Mouse (Mus musculus) activated CD4-positive, CD25-positive, alpha-beta regulatory T cell, adult 4 months (primary cell): ENCODE results near the gene Agap3. TPM values are rescaled to one million over a fixed set of nuclear protein-coding genes. Genes with fewer than 3 reads are reported as not detected.

Experiments used
- ATAC-seq: one replicate; pipeline ENCODE4 v1.8.0; 2017
- polyA plus RNA-seq, 2 experiments: library from polyadenylated mRNA; unstranded; fragments of 100-300 nt; shearing (Covaris generic); gene quantifications; one replicate each; pipeline ENCODE4 v1.2.1; 2017

Gene Agap3
- 1 to 10 TPM; 3.9 to 6.0 TPM for polyA plus RNA-seq

DNA sequence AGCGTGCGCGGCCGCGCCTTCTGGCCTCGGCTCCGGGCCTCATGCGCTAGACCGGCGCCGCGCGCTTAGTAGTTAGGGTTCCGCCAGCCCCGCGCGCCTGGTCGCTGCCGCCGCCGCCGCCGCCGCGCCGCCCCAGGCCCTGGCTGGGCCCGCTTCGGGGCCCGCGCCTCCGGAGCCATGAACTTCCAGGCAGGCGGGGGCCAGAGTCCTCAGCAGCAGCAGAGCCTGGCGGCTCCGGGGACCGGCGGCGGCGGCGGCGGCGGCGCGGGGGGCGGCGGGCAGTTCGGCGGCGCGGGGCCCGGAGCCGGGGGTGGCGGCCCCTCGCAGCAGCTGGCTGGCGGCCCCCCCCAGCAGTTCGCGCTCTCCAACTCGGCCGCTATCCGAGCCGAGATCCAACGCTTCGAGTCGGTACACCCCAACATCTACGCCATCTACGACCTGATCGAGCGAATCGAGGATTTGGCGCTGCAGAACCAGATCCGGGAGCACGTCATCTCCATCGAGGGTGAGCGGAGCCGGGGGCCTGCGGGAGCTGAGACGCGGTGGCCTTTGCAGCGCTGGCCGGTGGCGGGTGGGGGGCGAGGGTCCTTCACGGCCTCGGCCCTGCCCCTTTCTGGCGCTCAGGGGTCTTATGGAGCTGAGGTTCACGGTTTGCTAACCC, at the start of gene Agap3:
Gene Agap3, plus strand, starts transcription at position 148 of the 661 bp plus-strand sequence.
- no peak for ATAC-seq

DNA sequence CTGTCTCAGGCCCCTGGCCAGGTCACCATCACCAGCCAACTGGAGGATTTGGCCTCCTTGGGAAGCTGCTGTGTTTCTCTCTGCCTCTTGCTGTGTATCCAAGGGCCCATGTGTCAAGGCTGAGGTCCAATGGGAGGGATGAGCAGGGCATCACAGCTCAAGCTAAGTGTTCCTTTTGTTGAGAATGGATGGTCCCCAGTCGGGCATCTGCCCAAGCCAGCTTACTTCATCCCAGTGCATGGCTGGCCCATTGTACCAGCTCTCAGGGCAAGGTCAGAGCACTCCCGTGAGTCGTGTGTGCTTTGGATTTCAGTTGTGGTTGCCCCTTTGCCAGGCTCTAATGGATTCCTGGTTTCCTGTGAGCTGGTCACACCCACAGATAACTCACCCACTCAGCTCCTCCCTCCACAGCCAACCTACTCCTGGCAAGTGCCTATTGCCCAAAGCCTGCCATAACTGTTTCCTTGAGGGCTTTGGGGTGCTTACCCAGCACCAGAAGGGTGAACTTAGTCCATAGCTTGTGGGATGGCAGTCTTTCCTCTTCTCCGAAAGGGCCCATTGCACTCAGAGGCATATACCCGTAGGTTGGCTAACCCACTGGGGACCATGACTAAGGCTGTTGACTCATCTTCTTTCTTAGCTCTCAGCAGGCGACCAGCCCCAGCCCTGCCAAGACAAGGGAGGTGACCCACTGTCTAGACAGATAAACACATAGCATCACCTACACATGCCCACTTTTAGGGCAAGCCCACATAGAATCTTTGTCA, 47.2 kb upstream of the Agap3 start:
- ATAC-seq: no peak

DNA sequence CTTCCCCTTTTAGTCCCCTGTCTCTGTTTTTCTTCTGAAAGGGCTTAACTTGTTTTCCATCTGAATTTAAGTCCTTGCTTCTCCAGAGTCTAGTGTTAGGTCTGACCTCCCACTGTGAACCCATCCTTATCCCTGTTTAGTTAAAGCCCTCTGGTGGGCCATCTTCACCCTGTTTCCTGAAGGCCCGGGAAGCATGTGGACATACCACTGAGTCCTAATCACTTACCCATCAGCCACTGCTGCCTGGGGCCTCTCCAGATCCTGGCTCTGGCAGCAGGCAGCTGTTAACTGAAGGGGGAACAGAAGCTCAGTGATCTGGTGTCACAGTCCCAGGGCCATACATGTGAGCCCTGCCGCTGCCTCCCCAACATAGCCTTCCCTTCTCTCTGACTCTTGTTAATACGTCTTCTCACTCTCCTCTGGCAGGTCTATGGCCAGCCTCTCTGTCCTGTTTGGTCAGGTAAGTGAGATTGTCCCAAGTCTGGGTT, 46.5 kb upstream of the Agap3 start:
- no peak for ATAC-seq

DNA sequence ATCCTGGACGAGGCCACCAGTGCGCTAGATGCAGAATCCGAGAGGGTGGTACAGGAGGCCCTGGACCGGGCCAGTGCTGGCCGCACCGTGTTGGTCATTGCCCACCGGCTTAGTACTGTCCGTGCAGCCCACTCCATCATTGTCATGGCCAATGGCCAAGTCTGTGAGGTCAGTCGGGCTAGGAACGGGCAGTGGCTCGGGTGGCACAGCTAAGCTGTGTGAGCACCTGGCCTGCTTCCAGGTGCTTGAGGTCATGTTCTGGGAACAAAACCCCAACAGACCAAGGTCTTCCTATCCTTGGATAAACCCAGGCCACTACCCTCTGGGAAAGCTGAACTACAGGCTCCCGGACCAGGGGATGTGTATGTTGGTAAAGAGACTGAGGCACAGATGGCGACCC, 43.3 kb upstream of the Agap3 start:
- no peak for ATAC-seq

DNA sequence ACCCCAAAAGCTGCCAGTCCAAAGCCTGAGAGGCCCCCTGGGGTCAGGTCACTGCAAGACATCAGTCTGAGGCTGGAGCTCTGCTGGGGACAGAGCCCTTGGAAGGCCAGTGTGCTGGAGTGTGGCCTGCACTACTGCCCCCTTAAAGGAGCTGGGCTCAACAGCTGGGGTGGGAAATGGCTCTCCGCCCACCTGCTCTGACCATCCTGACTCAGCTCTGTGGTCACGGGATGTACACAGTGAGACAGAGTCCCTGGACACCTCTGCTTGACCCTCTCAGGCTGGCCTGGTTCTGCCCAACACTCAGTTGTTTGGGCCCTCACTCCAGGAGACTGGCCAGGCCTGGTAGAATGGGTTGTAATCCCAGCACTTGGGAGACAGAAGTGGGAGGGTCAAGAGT, 42.5 kb upstream of the Agap3 start:
- ATAC-seq: no peak

DNA sequence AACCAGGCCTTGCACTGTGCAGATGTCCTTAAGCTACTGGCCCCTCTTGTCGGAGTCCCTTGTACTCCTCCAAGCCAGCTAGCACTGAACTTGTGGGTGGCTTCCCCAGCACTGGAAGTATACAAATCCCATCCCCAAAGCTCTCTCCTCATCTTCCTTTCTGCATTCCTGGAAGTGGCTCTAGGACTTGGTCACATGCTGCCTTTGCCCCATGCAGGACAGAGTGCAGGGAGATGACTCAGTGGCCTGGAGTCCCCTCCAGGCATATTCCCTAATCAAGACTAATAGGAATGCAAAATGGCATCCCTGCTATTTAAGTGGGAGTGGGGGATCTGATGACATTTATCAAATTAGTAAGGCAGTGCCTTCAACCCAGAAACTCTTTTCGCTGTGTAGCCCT, 39.9 kb upstream of the Agap3 start:
- no peak for ATAC-seq

DNA sequence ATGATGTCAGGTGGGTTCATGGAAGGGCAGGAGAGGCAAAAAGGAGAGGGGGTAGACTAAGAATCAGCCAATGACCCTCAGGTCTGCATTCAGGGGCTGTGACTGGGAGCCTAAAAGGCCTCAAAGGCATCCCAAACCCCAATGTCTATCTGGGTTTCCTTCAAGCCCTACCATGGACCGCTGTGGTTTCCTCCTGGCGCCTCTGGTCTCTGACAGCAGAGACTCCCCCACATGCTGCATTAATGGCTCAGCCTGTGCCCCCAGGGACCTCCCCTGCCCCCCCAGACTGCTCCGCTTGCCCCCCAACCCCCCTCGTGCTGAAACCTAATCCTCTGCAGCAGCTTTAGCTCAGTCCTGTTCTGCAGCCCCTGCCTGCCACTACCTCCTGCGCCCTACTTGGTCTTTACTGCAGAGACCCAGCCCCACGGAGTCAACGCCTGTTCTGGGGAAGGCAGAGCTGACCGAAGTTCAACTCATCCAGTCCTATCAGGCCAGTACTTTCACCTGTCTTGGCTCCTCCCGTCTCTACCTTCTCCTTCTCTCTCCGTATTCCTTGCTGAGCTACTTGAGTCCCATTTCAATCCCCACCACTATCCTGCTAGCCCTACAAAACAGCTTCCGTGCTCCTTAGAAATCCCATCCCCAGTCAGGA, 38.8 kb upstream of the Agap3 start, which contains the start of gene Asic3:
Gene Asic3, plus strand, starts transcription at position 351 of the 652 bp plus-strand sequence.
- ATAC-seq: no peak

DNA sequence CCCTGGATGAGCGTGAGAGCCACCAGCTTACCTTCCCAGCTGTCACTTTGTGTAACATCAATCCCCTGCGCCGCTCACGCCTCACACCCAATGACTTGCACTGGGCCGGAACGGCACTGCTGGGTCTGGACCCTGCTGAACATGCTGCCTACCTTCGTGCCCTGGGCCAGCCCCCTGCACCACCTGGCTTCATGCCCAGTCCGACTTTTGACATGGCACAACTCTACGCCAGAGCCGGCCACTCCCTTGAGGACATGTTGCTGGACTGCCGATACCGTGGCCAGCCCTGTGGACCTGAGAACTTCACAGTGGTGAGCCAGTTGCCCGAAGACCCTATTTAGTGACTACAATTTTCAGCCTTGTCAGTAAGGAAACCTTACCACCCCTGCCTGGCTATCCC, 38.0 kb upstream of the Agap3 start:
- no peak for ATAC-seq

DNA sequence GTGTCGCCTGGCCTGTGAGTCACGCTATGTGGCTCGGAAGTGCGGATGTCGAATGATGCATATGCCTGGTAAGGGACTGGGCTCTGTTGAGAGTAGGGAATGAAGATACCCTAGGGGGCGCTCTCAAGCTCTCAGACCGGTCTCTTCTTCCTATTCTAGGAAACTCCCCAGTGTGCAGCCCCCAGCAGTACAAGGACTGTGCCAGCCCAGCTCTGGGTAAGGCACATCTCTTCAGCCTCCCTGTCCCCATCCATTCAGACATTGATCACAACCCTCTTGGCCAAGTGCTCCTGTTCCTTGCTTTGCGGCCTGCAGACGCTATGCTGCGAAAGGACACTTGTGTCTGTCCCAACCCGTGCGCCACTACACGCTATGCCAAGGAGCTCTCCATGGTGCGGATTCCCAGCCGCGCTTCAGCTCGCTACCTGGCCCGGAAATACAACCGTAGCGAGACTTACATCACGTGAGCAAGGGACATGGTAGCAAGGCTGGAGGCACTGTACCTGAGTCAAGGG, 35.7 kb upstream of the Agap3 start:
- ATAC-seq: peak; percentile 91

DNA sequence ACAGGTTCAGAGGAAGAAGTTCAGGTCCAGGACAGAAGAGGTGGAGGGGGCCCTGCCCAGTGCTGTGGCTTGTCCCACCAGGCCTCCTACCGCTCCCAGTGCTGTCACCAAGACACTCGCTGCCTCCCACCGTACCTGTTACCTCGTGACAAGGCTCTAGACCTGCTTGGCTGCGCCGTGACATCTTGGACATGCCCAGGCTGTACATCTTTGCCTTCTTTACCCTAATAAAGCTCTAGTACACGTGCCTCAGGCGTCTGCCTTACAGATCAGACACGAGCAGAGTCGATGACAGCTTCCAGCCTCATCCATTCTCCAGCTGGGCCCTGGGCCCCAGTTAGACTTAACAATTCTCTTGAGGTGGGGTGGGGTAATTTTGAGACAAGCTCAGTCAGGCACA, 34.4 kb upstream of the Agap3 start:
- ATAC-seq: no peak

DNA sequence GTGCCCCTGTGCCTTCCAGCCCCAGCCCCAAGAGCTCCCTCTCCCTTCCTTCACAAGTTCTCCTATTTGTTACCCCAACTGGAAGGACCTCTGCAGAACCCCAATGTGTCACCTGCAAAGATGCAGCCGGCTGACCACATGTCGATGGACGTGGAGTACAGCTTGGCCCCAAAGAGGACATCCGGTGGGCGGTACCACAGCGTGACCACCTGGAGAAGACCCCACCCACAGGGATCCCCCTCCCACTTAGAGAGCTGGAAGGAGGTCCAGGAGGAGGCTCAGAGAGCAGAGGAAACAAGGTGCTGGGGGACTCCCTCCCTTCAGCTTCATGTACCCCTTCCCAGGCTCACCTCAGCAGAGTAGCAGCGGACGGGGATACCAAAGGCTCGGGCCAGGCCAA, 31.6 kb upstream of the Agap3 start:
- ATAC-seq: no peak

DNA sequence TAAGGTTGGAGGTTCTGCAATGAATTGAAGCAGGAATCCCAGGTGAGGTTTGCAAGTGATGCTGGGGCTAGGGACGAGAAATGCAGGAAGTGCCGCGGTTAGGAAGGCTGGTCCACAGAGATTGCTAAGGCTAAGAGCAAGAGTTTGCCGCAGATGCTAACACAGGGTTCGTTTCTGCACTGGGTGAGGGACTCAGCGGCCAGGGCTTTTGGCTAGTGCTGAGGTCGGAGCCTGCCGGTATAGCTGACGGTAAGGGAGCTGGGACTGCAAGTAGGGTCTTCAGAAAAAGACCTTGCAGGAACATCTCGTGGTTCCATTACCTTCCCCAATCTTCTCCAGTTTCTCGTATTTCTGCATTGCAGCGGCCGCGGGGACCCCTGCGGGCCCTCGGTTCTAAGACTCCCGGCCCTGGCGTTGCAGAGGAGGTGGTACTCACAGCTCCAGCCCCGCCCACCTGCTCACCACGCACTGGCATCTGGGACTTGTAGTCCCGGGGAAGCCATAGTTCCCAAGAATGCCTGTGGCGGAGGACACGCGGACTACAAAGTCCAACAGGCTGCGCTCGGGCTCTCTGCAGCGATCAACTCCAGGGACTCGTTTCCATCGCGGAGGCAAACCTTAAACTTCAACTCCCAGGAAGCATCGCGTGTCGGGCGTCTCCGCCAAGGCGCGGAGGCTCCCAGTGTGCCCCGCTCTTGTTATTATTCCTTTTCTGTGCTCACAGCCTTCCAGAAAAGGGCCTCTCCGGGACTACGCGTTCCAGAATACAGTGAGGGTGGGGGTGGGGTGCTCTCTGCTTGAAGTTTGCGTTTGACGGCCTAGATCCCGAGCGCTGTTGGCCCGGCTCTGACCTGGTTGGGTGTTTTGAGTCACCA, 28.6 kb upstream of the Agap3 start, which contains the start of the genes Cdk5 and Slc4a2:
Gene Cdk5, minus strand, starts transcription at position 402 of the 875 bp plus-strand sequence.
Gene Slc4a2, plus strand, starts transcription at position 709 of the 875 bp plus-strand sequence.
- peak; percentile 93 for ATAC-seq

DNA sequence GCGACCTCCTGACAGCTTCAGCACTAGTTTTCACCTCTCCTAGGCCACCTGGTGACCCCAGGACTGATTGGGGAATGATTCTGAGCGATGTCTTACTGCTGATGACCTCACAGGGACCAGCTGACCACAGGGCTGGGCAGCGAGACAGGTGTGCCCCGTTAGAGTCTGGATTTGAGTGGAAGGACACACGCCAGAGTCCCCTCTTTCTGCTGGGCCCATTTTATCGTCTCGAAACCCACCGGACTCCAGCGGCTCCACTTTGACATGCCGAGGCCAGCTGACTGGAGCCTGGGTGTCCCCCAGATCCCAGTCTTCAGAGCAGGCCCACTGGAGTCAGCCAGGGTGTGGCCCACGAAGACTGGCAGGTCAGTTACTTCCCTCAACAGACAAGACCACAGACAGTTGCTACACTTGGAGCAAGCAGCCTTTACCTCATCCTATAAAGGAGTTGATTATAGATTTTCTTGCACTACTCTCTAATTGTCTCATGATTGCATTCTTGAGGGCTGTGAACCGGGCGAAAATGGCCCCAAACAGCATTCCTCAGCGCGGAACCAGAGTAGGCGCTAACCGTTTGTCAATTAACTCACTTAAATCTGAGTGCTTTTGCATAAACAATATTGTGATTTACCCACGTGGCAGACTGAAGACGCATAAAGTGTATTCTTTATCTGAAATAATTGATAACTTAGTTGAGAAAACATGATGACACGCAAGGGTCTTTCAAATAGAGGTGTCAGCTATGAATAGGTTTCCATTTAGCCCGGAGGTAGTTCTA, 27.8 kb upstream of the Agap3 start:
- no peak for ATAC-seq

DNA sequence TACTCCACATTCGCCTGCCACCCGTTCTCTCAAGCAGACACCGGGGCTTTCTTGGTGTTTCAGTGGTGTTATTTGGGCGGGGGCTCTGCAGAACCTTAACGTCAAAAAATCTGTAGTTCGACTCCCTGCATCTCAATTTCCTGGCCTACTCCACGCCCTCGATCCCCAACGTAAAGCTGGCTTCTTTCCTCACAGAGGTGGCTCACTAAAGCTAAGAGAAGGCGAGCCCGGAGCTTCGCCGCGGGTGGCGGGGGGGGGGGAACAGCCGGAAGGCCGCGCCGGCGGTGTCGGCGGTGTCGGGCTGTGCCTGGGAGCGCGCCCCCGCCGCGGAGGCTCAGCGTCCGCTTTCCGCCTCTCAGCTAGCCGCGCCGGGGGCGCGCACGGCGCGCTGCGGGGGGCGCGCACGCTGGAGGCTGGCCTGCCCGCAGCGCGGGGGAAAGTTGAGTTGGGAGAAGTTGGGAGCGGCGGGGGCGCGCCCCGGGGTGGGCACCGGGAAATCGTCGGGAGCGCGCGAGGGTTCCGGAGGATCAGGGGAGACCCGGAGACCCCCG, 27.0 kb upstream of the Agap3 start:
- ATAC-seq: peak; percentile 41

DNA sequence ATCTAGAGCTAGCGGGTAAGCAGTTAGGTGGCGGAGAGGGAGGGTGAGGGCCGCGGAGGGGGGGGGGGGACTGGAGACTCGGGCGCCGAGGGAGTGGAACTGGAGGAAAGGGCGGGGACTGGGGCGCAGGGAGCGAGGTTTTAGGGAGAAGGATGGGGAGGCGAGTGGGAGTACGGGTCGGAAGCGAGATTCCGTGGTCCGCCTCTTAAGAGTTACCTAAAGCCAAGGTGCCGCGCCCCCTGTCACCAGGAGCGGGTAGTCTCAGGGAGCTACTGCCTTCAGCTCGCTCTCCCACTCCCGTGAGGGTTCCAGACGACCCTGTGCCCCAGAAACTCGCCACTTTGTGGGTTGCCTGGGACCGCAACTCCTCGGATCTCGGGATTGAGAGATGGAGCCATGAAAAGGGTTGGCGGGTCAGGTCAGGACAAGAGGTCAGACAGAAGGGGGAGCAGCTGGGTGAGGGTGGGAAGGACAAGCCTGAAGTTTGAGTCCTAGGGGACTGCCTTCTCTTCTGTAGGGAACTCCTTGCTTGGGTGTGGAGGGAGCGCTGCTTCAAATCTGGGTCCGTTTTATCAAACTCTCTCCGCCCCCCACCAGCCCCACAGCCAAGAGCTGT, 26.4 kb upstream of the Agap3 start:
- no peak for ATAC-seq

DNA sequence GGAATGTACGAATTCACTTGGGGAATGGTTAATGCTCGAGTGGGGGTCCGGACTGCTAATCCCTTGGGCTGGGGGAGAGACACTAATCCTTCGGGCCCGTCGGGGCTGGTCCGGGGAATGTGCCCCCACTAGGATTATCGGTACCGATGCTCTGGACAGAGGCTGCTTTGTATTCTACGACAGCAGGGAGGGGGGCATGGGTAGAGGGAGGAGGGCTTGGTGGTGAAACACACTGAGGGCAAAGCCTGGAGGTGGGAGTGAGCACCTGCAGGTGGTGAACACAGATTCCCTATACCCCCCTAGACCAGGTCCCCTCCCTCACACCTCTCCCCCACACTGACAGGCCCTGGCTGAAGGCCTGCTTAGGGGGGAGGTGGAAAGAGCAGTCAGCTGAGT, 25.9 kb upstream of the Agap3 start:
- ATAC-seq: no peak

DNA sequence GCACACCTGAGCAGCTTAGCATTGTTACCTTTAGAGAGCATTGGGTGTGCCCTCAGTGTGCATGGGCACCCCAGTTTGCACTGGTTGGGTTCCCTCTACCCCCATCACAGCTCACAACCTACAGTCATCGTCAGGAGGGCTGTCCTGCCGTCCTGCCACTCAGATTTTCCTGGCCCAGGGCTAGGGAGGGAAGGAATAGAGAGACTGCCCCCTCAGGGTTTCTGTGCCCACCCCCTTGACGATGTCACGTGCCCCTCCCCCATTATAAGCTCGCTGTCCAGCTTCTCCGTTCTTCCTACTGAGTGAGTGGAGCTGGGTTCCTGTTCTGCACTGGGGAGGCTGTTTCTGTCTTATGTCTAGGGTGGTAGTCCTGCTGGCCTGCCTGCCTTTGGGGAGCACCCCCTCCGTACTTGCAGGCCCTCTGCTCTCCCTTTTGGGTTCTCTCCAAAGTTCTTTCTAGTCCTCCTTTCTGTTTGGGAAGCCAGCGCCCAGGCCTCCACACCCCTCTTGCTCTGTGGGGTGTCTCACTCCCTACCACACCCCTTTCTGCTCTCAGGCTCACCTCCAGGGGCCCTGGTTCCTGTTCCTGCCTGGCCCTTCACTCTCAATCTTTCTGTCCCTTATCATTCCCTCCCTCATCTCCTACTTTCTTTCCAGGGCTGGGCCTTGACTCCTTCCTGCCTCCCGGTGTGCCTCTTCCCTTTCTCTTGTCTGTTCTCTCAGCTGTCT, 25.3 kb upstream of the Agap3 start:
- no peak for ATAC-seq

DNA sequence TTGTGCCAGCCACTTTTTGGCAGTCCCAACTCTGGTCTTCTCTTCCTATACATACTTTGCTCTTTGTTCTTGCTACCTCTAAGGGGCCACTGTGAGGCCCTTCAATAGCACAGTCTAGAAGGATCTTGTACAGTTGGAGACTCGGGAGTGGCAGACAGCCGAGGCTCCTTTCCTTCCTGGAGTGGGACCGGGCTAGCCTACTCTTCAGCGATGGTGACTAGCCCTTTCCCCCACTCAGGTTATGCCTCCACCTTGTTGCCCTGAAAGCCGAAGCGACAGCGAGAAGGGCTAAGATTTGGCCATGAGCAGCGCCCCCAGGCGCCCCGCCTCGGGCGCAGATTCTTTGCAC, 24.7 kb upstream of the Agap3 start:
- ATAC-seq: no peak

DNA sequence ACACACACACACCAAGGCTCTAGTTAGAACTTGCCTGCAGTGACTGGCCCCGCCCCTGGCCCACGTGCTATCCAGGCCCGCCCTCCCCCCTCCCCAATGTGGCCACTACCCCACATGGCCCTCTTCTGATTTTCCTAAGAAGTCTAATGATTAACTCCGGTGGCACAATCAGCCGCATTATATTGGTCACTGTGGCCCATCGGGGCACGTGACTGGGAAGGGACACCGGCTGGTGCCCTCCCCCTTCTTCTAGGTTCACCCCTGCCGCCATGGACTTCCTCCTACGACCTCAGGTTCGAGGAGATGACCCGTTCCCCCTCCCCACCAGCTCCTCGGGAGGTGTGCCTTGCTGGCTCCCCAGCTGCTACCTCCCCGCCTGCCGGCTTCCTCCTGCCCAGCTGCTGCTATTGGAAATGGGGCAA, 24.0 kb upstream of the Agap3 start:
- no peak for ATAC-seq

DNA sequence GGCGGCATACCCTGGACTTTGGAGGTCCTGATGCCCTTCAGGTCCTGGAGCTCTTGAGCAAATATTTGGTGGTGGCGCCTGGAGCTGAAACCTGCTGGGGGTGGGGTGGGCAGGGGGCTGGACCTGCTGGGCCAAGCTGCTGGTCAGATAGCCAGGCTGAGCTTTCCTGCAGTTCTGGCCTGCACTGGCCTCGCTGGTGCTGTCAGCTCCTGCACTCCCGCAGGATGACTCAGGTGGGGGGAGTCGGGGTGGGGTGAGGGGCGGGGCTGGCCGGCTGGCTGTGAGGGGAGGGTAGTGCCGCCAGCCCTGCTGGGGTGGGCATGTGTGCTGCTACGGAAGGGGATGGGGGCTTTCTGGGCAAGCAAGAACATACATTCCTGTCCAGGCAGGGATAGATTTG, 23.4 kb upstream of the Agap3 start:
- no peak for ATAC-seq
